Mouse (Mus musculus): Measurements from ENCODE around the gene Actr2.
A peak's percentile ranks its signal among the peaks of the same experiment; 100 is the strongest.
"Not testable (repeated sequence)": the region's sequence is repeated elsewhere in the genome, so short reads cannot be mapped to it uniquely, and the experiment has no call there.

Gene Actr2

DNA sequence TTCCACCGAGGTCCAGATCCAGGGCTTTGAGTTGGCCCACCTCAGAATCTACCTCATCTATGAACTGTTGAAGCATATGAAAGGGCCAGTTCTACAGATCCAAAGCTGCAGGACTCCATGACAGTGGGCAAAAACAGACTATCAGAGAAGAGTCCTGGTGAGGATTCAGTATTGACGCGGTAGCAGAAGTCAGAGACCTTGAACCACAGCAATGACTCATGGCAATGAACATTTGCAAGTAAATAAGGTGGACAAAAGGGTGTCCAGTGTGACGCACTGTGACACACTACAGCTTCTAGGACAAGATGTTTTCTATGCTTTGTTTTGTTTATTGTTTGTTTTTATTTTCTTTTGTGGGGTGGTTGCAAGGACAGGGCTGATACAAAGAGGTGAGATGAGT, 4.0 kb upstream of the Actr2 start:
- no peak for DNase-seq (ENCODE audit: low spot score in 2 of 2)

DNA sequence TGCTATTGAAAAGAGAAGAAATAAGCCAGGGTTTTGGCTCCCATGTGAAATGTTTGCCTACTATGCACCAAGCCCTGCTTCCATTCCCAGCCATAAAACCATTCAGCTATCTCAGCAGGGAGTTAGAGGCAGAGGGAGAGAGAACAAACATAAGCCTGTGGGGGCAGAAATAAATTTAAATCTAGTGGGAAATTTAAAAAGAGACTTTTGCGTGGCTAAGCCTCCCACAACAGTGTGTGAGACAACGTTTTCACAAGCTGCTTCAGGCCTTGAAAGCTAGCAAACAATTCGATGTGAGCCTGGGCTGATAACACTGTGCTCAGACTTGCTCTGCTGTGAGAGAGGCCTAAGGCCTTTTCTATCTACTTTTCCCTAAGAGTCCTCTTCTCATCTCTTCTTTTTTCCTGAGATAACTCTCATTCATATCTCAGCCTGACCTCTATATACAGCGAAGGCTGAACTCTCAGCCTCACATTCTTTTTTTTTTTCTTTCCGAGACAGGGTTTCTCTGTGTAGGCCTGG, 3.4 kb upstream of the Actr2 start:
- DNase-seq (ENCODE audit: low spot score in 2 of 2), result no peak

DNA sequence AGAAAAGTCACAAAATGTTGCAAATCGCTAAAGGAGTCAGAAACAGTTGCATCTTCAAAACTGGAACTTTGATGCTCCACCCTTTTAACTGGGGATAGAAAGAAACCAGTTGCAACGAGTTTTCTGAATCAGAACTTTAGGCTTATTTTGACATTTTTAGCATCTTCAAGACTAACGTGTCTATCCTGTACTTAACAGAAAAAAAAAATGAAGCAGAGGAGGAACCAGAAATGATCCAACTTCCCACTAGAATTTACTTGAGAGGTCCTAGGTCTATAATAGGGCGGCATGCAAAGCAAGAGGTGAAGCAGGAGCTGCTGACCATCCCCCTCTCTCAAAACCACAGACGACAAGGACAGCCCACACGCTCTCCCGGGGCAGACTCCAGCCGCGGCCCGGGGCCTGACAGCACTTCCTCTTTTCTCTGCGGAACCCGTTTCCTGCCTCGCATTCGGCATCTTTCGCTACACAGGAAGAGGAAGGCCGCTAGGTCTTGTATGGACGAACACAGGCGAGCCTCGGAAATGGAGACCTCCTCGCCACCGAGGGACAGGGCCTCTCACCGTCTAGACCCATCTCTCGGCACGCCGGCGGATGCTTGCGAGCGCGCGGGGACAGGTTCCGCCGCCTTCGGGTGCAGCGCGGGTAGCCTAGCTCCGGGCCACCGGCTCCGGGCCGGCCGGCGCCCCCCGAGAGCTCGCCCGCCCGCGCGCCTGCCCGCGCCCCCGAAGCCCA, 540 bp downstream of the Actr2 start:
- DNase-seq (ENCODE audit: low spot score in 2 of 2), result peak; percentile 72 to 79

DNA sequence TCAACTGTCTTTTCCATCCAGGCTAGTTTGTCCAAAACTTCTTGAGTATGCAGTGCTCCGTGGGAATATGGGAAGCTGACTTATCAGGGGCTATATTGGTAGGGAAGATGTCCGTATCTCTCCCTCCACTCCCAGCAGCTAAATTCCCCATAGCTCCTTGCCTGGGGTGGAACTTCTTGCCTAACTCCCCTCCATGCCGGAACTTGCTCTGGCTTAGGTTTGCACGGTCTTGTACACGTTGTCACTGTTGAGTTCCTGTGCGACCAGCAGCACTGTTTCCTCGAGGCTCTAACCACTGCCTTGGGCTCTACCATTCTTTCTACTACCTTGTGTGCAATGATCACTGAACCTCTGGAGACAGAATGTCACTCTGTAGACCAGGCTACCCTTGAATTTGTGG, 4.6 kb downstream of the Actr2 start:
- peak in 1 of 2 experiments; percentile 7 for DNase-seq (ENCODE audit: low spot score in 2 of 2)

DNA sequence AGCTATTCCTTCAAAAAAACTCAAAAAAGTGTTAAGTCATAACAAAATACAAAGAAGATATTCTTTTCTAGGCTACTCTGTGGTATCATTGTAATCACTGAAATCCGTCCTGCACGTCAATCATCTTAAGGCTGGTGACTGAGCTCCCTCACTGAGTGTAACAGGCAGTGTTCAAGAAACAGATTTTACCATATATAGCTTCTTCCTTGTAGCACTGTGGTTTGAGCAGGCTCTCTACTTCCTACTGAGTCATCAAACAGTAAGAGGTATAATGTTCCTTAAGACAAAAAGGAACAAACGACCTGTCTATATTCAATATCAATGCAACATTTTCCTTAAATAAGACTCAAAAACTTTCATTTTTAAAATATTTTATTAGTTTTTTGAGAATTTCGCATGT, 5.0 kb downstream of the Actr2 start:
- no peak for DNase-seq (ENCODE audit: low spot score in 2 of 2)

DNA sequence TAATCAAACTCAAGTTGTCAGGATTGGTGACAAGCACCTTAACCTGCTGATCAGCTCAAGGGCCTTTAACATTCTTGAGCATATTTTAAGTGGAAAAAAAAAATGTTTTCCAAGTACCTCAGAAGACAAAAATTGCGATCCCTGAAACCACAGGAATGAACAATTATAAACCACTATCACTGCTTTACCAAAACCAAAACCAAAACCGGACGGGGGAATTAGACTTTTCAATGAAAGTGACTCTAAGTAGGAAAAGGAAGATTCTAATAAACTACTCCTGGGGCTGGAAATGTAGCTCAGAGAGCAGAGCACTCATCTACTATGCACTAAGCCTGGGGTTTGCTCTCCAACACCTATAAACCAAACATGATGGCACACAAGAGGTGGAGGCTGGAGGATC, 5.8 kb downstream of the Actr2 start:
- DNase-seq (ENCODE audit: low spot score in 2 of 2), result no peak

DNA sequence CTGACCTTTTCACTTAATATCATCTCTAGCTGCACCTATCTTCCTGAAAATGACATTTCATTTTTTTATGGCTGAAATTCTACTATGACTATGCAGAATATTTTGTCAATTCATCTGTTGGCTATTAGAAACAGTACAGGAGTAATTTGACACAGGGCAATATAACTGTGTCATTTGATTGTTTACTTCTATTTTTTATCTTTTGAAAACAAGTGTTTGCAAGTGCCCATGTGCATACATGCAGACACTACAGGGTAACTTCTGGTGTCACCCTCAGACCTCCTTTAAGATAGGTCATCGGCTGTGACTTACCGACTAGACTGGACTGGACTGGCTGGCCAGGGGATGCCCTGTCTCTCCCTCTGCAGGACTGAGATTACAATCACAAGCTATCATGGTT, 8.8 kb downstream of the Actr2 start:
- DNase-seq (ENCODE audit: low spot score in 2 of 2), result no peak

DNA sequence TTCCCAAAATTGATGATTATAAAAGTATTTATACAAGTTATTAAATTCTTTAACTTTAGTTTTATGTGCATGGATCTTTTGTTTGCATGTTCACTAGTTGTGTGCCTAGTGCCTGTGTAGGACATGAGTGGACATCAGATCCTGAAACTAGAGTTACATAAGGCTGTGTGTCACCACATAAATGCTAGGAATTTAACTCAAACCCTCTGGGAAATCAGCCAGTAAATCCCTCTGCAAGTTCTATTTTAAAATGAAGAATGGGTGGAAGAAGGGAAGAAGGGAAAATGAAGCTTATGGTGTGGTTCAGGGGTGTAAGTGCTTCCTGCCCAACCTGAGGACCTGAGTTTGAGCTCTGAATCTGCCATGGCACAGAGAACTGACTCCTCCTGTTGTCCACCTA, 26.4 kb downstream of the Actr2 start:
- DNase-seq (ENCODE audit: low spot score in 2 of 2), result no peak

DNA sequence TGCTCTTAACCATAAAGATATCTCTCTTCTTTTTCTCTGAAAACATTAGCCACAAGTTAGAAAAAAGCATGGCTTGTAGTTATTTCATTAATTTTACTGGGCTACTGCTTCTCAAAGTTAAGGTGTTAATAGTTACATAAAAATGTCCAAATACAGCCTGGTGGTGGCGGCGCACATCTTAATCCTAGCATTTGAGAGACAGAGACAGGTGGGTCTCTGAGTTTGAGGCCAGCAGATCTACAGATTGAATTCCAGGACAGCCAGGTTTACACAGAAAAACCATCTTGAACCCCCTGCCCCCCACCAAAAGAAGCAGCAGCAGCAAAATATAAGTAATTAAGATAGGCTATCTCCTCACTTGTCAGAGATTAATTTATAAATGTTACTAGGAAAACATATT, 27.1 kb downstream of the Actr2 start:
- DNase-seq (ENCODE audit: low spot score in 2 of 2), result no peak

DNA sequence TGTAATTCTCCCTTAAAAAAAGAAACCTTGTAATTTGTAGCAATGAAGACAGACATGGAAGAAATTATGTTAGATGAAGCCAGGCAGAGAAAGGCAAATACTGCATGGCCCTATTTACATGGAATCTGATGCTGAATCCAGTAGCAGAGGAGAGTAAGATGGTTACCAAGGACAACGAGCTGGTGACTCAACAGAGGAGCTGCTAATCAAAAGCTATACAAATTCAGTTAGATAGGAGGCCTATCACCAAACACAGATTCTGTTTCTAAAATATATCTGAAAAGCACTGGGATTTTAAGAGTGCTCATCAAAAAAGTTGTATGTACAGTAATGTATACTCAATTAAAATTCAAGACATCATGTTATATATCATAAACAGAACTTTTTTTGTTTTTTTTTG, 37.3 kb downstream of the Actr2 start:
- no peak for DNase-seq (ENCODE audit: low spot score in 2 of 2)

DNA sequence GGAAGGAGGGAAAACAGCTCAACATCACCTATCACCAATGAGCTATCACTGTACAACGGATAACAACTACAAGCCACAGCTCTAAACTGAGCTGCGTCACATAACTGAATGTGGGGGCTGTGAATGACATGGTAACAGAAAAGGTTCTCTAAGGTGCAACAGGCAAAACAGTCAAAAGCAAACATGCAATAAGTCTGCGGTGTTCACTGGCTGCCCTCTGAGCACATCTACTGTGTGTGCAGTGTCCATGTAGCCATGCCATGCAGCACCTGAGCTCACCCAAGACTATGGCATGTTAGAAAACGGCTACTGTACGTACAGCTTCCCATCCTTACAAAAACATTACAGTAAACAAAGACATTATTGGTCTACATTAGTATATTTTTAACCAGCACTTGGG, 39.9 kb downstream of the Actr2 start:
- no peak for DNase-seq (ENCODE audit: low spot score in 2 of 2)

DNA sequence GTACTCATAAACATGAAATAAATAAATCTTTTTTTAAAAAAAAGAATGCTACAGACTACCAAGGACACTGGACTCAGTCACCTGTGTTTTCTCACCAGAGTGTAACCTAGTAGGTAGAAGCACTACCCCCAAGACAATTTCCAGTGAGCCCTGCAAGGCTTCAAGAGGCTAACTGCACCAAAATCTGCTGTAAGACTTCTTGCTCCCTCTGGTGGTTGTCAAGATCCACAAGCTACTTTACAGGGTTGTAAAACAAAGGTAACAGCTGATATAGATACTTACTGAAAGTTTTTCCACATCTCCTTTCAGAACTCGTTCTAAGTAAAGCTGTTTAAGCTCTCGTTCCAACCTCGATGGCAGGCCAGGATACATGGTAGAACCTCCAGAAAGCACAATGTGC, 40.5 kb downstream of the Actr2 start:
- DNase-seq (ENCODE audit: low spot score in 2 of 2), result no peak

DNA sequence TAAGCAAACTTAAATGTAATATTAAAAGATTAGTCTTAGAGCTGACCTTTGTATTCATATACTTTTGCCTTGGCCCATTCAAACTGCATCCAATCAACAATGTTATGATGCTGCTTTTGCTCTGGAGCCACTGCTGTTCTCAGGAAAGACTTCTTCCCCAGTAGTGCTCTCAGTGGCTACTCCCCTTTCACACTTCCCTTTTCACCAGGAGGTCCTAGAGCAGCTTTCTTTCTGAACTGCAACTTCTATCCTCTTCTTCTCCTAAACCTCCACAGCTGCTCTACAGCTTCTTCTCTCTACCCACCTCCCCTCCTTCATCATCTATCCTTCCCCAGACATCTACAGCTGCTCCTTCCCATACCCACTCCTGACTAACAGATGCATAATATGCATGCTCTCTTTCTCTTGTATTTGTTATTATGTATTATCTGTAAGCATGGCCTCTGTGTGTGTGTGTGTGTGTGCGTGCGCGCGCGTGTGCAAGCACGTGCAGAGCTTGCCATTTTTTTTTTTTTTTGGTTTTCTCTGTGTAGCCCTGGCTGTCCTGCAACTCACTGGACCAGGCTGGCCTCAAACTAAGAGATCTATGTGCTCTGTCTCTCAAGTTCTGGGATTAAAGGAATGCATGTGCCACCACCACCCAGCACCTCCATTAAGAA, 44.2 kb downstream of the Actr2 start:
- DNase-seq (ENCODE audit: low spot score in 2 of 2), result no peak

DNA sequence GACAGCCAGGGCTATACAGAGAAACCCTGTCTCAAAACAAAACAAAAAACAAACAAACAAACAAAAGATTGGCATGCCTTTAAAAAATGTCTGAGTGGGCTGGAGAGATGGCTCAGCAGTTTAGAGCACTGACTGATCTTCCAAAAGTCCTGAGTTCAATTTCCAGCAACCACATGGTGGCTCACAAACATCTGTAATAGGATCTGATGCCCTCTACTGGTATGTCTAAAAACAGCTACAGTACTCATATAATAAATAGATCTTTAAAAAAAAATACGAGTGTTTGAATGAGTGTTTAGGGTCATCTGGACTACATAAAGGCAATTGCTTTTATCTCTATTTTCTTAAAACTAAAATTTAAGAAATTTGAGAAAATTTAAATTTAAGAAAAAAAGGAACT, 45.2 kb downstream of the Actr2 start:
- DNase-seq (ENCODE audit: low spot score in 2 of 2), result no peak

DNA sequence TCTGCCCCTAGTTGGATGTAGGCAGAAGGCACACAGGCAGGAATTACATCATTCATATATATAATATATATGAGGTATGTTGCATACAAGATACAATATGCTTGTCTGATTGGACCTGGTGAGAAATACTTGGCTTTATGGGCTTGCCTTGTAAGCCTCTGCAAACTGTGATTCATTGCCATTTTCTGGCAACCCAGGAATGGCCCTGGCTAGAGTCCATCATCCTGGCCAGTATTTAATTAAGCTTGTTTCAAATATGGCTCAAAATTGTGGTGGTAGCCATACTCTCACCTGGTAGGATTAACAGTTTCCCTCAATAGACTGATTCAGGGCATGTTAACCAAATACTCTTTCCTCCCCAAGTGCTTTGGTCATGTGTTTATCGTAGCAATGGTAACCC, 46.6 kb downstream of the Actr2 start:
- DNase-seq (ENCODE audit: low spot score in 2 of 2), result no peak

DNA sequence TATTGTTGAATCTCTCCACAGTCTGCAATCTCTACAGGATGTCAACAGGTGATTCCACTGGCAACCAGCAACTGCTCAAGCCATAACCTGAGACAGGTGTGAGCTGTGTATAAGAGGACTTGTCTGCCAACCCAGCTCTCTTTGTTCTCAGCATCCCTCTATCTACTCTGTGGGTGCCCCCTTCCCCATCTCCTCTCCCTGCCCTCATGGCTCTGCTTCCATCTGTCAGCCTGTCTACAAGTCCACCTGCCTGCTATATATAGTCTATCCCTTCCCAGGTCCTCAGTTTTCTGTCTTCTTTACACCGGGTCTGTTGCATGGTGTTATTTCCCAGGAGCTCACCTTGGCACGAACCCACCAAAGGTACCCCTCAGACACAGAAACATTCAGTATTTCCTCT, 47.8 kb downstream of the Actr2 start:
- DNase-seq (ENCODE audit: low spot score in 2 of 2), result no peak

DNA sequence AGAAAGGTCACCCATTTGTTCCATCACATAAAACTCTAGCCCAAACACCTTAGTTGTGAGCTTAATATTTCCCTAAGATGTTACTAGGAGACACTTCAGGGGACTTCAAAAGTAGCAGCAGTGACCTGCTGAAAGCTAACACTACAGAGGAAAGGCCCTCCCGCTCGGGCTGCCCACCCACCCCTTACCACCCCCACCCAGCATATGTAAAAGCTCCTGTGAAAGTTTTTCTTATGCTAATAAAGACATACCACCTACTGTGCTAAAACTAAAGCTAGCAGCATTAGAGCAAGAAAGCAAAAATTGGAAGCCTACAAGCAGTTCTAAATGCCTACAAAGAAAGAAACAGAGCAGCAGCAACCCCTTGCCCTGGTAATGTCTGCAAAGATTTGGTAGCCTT, 48.6 kb downstream of the Actr2 start:
- DNase-seq (ENCODE audit: low spot score in 2 of 2), result not testable (repeated sequence)

DNA sequence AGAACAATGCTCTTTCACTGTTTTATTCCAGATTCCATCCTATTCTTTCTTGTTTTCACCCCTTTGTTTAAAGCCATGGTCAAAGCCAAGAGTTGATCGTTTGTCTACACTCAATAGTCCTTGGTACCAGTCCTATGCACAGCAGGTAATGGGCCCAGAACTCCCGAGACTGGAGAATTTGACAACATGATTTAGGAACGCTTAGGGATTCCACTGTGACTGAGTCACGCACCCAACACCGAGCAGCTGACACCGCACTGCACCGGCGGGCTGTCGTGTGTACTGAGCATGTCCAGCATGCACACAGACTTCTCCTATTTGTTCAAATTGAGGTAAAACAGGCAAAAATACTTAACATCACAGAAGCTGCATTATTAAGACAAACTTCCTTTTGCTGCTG, 49.9 kb downstream of the Actr2 start:
- DNase-seq (ENCODE audit: low spot score in 2 of 2), result not testable (repeated sequence)

DNA sequence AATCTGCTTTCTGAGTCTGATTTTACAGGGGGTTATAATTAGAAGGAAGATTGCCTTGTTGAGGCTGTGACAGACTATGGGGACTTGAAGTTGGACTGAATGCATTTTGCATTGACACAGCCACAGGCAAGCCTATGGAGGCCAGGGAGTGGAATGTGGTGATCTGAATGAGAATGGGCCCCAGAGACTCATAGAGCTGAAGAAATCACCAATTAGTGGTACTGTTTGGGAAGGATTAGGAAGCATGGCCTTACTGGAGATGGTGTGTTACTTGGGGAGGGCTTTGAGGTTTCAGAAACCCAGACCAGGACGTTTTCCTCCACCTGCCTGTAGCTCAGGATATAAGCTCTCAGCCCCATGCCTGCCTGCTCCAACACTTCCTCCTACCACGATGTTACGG, 53.0 kb downstream of the Actr2 start:
- no peak for DNase-seq (ENCODE audit: low spot score in 2 of 2)

DNA sequence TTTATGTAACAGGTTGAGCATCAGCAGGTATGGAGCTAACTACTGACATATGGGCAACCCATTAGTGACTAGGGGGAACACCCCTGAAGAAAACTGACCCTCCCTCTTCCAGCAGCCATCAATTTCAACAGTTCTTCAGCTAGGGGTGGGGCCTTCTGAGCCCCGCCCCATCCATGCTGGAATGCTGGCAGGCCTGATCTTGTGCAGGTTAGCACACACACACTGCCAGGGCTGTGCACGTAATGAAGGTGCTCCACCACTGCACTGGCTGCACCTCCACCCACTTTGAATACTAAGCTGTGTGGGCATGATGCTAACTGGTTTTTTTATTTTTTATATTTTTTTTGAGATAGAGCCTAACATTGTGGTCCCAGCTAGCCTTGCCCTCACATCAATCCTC, 55.3 kb downstream of the Actr2 start:
- no peak for DNase-seq (ENCODE audit: low spot score in 2 of 2)

DNA sequence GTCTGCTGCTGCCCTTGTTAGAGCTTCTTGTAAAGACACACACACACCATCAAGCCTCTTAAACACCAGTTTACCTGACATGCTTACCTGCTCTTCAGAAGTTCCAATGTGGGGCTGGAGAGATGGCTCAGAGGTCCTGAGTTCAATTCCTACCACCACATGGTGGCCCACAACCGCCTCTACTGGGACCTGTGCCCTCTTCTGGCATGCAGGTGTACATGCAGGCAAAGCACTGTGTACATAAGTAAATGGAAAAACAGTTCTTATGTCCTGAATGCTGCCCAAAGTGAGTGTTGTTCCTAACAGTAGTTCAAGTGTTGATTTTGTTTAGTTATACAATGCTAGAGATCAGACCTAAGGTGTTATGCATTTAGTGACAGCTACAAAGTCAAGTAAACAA, 56.5 kb downstream of the Actr2 start:
- DNase-seq (ENCODE audit: low spot score in 2 of 2), result no peak

DNA sequence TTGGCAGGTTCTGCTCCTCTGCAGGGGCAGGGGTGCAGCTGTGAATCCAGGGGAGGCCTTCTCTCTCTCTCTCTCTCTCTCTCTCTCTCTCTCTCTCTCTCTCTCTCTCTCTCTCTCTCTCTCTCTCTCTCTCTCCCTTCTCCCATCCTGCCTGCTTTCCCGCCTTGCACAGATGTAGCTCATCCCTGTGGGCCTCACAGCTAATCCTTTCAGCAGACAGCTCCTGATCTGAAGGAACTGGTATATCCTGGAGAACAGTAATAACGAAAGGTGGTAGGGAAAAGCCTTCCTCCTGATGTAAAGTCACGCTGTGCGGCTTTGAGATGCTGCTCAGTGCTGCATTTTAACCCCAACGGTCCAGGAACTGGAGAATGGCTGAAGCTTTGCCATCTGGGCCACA, 58.1 kb downstream of the Actr2 start:
- no peak for DNase-seq (ENCODE audit: low spot score in 2 of 2)

DNA sequence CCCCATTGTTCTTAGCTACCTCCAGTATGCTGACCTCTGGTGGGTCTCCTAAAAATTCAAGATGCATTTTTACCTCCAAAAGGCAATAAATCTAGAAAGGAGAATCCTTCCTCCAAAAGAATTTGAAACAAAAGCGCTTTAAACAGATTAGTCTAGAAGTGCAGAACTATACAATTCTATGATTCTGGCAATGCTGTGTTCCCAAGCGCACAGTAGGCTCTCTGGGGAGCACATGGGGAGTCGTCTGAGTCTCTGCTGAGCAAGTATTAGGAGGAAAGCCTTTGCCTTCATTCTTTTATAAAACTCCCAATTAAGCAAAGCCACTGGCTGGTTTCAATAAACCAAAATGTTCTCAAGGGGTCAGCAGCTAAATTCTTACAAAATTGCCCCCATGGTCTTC, 58.8 kb downstream of the Actr2 start:
- DNase-seq (ENCODE audit: low spot score in 2 of 2), result no peak

Data from urinary bladder, postnatal 36 days (tissue).